Mouse (Mus musculus) right cerebral cortex, adult 2 months (tissue): Measurements from ENCODE around the gene Ffar3.

Source experiments
- DNase-seq, 2 experiments: peaks; one replicate each; pipeline ENCODE4 v3.0.0; 2021 to 2022; ENCODE audit warnings: low spot score in 2 of 2

Gene Ffar3

GRCm38 (mm10) chr7:30856078-30856477, at the start of gene Ffar3:
Gene Ffar3, minus strand, starts transcription at chr7:30856178.
- DNase-seq, result no peak

- DNase-seq, result peak; percentile 21 to 40
Observed at GRCm38 (mm10) chr7:30904042-30904441, 48.1 kb upstream of the Ffar3 start.

- DNase-seq, result no peak
Observed at GRCm38 (mm10) chr7:30895217-30895616, 39.2 kb upstream of the Ffar3 start.

GRCm38 (mm10) chr7:30892515-30892914, 36.5 kb upstream of the Ffar3 start:
- DNase-seq, result no peak

- DNase-seq, result no peak
Observed at GRCm38 (mm10) chr7:30891746-30892145, 35.8 kb upstream of the Ffar3 start.

- DNase-seq, result no peak
Observed at GRCm38 (mm10) chr7:30890681-30891080, 34.7 kb upstream of the Ffar3 start.

- no peak for DNase-seq
Observed at GRCm38 (mm10) chr7:30888786-30889185, 32.8 kb upstream of the Ffar3 start.

GRCm38 (mm10) chr7:30887568-30888188, 31.7 kb upstream of the Ffar3 start:
- DNase-seq, result no peak

- DNase-seq, result no peak
Observed at GRCm38 (mm10) chr7:30886852-30887251, 30.9 kb upstream of the Ffar3 start.

- no peak for DNase-seq
Observed at GRCm38 (mm10) chr7:30884047-30884446, 28.1 kb upstream of the Ffar3 start.

GRCm38 (mm10) chr7:30881367-30881766, 25.4 kb upstream of the Ffar3 start:
- no peak for DNase-seq

- DNase-seq, result no peak
Observed at GRCm38 (mm10) chr7:30880176-30880575, 24.2 kb upstream of the Ffar3 start, which contains the start of gene Cd22. Gene Cd22, minus strand, starts transcription at chr7:30880342.

GRCm38 (mm10) chr7:30878950-30879349, 23.0 kb upstream of the Ffar3 start:
- DNase-seq, result no peak

GRCm38 (mm10) chr7:30873083-30873482, 17.1 kb upstream of the Ffar3 start:
- peak; percentile 68 to 73 for DNase-seq

- no peak for DNase-seq
Observed at GRCm38 (mm10) chr7:30863386-30863785, 7.4 kb upstream of the Ffar3 start.

GRCm38 (mm10) chr7:30861464-30861863, 5.5 kb upstream of the Ffar3 start, which contains the start of gene Ffar1:
Gene Ffar1, minus strand, starts transcription at chr7:30861564.
- no peak for DNase-seq

- peak; percentile 58 to 65 for DNase-seq
Observed at GRCm38 (mm10) chr7:30859635-30860402, 3.8 kb upstream of the Ffar3 start.

GRCm38 (mm10) chr7:30859290-30859634, 3.3 kb upstream of the Ffar3 start:
- DNase-seq, result peak; percentile 83 to 84

- no peak for DNase-seq
Observed at GRCm38 (mm10) chr7:30857746-30858145, 1.8 kb upstream of the Ffar3 start.

GRCm38 (mm10) chr7:30851421-30851820, 4.6 kb downstream of the Ffar3 start:
- DNase-seq, result no peak

- no peak for DNase-seq
Observed at GRCm38 (mm10) chr7:30847934-30848333, 8.0 kb downstream of the Ffar3 start.

- no peak for DNase-seq
Observed at GRCm38 (mm10) chr7:30847386-30847785, 8.6 kb downstream of the Ffar3 start.

GRCm38 (mm10) chr7:30846505-30847053, 9.4 kb downstream of the Ffar3 start:
- no peak for DNase-seq
